Mouse (Mus musculus): ENCODE measurements around the gene Peli2.

GRCm38 (mm10) chr14:48324460-48324850 is 203.8 kb downstream of the Peli2 start:
- TF ChIP-seq CTCF (IDR thresholded peaks at IDR 0.05; ENCODE audit: borderline replicate concordance, insufficient read depth, low read length), result no peak
- TF ChIP-seq POLR2A (IDR thresholded peaks at IDR 0.05; ENCODE audit: low read depth, low read length), result no peak
